Mouse (Mus musculus): Measurements from ENCODE around the gene Gm10073.

DNA sequence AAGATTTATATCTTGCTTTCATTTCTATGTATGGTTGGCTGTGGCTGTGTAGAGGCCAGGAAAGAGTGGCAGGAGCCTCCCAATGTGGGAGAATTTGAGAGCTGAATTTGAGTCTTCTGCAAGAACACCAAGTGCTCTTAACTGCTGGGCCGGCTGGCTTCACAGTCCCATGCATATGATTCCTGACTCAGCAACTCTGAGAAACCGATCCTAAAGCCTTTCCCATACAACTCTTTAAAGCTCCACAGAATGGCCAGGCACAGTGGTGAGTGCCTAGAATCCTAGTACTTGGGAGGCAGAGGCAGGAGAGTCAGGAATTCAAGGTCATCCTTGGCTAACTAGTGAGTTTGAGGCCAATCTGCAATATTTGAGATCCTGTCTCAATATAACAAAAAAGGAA lies 6.2 kb upstream of the Gm10073 start:
- TF ChIP-seq POLR2A (IDR thresholded peaks at IDR 0.05; ENCODE audit: low read depth, low read length) (no peak), CTCF (conservative IDR thresholded peaks at IDR 0.05; ENCODE audit: insufficient read depth, insufficient read length, low read depth, low read length) (no peak)

All from kidney, adult 2 months (tissue).